Mouse (Mus musculus): ENCODE data around the gene Elovl7.

Elovl7 gene

GRCm38 (mm10) chr13:108214081-108214484 lies at the start of gene Elovl7:
Elovl7 (plus strand) TSS chr13:108214404.
- peak; percentile 94 for DNase-seq

GRCm38 (mm10) chr13:108164621-108165020 lies 49.6 kb upstream of the Elovl7 start:
- no peak for DNase-seq

- DNase-seq = peak; percentile 8
These were observed 44.2 kb upstream of the Elovl7 start for GRCm38 (mm10) chr13:108170002-108170401.

- DNase-seq = no peak
These were observed 43.7 kb upstream of the Elovl7 start for GRCm38 (mm10) chr13:108170511-108170910.

GRCm38 (mm10) chr13:108179618-108180017 lies 34.6 kb upstream of the Elovl7 start:
- DNase-seq = no peak

GRCm38 (mm10) chr13:108180821-108181220 lies 33.4 kb upstream of the Elovl7 start:
- DNase-seq = no peak

- DNase-seq = no peak
These were observed 29.4 kb upstream of the Elovl7 start for GRCm38 (mm10) chr13:108184743-108185255.

- DNase-seq = no peak
These were observed 28.7 kb upstream of the Elovl7 start for GRCm38 (mm10) chr13:108185530-108185929.

GRCm38 (mm10) chr13:108187994-108188393 lies 26.2 kb upstream of the Elovl7 start:
- DNase-seq = no peak

- DNase-seq = peak; percentile 59
These were observed 23.0 kb upstream of the Elovl7 start for GRCm38 (mm10) chr13:108191074-108191720.

- DNase-seq = no peak
These were observed 18.7 kb upstream of the Elovl7 start for GRCm38 (mm10) chr13:108195474-108195873.

- no peak for DNase-seq
These were observed 9.3 kb upstream of the Elovl7 start for GRCm38 (mm10) chr13:108204857-108205256.

- no peak for DNase-seq
These were observed 6.8 kb upstream of the Elovl7 start for GRCm38 (mm10) chr13:108207447-108207846.

GRCm38 (mm10) chr13:108208090-108208489 lies 6.1 kb upstream of the Elovl7 start:
- no peak for DNase-seq

GRCm38 (mm10) chr13:108210960-108211359 lies 3.2 kb upstream of the Elovl7 start:
- no peak for DNase-seq

GRCm38 (mm10) chr13:108212397-108213018 lies 1.7 kb upstream of the Elovl7 start:
- no peak for DNase-seq

GRCm38 (mm10) chr13:108214485-108215107 lies 392 bp downstream of the Elovl7 start:
- no peak for DNase-seq

- DNase-seq = no peak
These were observed 1.1 kb downstream of the Elovl7 start for GRCm38 (mm10) chr13:108215231-108215780.

- DNase-seq = no peak
These were observed 5.6 kb downstream of the Elovl7 start for GRCm38 (mm10) chr13:108219773-108220172.

GRCm38 (mm10) chr13:108229191-108229590 lies 15.0 kb downstream of the Elovl7 start:
- no peak for DNase-seq

GRCm38 (mm10) chr13:108229634-108230330 lies 15.6 kb downstream of the Elovl7 start:
- no peak for DNase-seq

GRCm38 (mm10) chr13:108240012-108240411 lies 25.8 kb downstream of the Elovl7 start:
- DNase-seq = no peak

GRCm38 (mm10) chr13:108241715-108242114 lies 27.5 kb downstream of the Elovl7 start:
- no peak for DNase-seq

Measured in thymus, postnatal 14 days (tissue).